Mouse (Mus musculus): ENCODE data around the gene Galm.
A peak's percentile ranks its signal among the peaks of the same experiment; 100 is the strongest.

Gene Galm

DNA sequence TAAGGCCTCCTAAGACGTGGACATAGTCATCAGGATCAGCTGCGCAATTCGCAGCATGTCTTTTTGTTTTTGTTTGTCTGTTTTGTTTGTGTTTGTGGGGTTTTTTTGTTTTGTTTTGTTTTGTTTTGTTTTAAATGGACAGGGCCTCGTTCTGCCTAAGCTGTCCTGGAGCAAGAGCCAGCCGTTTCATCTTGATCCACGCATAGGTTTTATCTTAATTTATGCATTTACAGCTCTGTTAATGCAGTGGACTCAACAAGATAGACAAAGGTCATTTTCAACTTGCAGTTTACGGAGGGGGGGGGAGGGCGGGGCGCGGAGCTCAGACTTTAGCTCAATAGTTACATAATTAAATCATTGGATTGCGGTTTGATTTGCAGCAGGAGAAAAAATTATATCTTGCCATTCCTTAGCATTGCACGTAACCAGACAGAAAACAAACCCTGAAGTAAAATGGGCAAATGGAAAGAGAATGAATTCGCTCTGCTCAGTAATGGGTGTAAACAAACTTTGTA is 1.3 kb downstream of the Galm start:
- DNase-seq (ENCODE audit: low spot score), result no peak

DNA sequence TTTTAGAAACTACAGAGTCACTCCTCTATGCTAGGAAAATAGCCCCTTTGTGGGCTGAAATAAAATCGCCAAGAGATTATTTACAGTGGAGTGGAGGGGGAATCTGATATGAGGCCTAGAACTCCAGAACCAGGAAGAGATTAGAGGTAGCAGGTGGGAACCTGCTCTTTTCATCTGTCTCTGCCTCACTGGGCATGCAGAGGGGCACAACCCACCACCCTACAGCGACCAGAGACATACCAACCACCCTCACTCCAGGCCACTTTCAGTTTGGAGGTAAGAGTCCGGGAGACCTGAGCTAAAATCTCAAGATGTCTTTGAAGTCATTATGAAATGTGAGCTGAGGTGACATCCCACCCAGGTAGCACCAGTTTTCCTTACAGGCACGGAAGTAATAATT is 2.1 kb downstream of the Galm start:
- no peak for DNase-seq (ENCODE audit: low spot score)

- no peak for DNase-seq (ENCODE audit: low spot score)
Measured at GRCm38 (mm10) chr17:80130718-80131430, 3.6 kb downstream of the Galm start.

DNA sequence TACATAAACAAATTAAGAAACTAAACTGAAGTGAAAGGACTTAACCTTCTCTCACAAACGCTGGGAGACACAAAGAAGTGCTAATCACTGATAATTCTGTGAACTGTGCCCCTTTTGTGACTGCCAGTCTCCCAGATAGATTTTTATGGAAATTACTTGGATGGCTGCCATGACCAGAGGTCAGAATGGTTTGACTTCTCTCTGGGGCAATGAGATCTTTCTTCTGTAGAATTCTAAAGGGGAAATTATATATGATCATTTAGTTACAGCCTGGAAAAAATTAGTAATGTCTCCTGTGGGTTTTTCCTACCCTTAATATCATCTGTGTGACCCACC is 4.1 kb downstream of the Galm start:
- DNase-seq (ENCODE audit: low spot score), result no peak

- DNase-seq (ENCODE audit: low spot score), result no peak
Measured at GRCm38 (mm10) chr17:80131838-80132237, 4.6 kb downstream of the Galm start.

DNA sequence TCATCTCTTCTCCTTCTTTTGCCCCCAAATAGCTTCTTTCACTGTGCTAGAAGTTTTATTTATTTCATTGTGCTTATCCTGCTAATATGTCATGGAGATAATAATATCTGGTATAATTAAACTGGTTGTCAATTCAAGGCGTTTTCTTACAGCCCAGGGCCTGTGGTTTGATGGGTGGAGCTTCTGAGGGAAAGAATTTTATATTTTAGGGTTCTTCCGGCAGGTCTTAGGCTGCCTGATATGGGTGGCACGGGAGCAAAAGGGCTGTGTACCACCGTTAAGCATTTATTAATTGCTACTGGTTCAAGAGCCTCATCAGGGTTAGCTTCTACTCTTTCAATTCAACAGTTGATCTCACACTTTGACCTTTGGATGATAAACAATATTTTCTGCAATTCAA is 5.2 kb downstream of the Galm start:
- DNase-seq (ENCODE audit: low spot score), result no peak

DNA sequence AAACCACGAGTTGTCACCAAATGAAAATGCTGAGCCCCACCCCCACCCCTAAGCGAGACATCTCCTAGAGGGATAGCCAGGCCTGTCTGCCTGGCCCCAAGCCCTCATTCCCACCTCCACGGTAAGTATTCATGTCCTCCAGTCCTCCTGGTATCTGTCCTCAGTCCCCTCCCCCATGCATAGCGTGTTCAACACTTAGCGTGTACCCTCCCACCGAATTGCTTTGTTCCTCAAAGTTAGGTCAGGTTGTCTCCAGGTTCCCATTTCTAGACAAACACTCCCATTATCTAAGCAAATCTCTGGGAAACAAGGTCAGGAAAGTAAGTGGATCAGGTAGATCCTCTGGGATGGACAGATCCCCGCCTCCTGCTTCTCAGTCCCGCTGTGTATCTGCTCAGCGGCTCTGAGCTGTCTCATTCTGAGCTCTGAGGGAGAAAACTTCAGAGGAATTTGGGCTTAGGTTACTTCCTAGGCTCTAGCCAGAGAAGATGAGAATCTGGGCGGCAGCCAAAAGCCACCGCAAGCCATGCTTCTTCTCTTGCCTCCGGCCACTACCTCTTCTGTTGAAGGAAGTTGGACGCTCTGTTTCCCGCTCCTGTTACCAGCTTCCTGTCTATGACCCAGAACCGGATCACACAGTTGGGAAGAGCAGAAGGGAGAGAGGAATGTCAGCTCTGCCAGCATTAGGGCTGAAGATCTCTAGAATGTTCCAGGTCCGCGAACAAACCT is 11.3 kb downstream of the Galm start:
- DNase-seq (ENCODE audit: low spot score), result no peak

GRCm38 (mm10) chr17:80139753-80140444 is 12.6 kb downstream of the Galm start:
- no peak for DNase-seq (ENCODE audit: low spot score)

- no peak for DNase-seq (ENCODE audit: low spot score)
Measured at GRCm38 (mm10) chr17:80143478-80144232, 16.4 kb downstream of the Galm start.

GRCm38 (mm10) chr17:80145210-80145609 is 17.9 kb downstream of the Galm start:
- no peak for DNase-seq (ENCODE audit: low spot score)

DNA sequence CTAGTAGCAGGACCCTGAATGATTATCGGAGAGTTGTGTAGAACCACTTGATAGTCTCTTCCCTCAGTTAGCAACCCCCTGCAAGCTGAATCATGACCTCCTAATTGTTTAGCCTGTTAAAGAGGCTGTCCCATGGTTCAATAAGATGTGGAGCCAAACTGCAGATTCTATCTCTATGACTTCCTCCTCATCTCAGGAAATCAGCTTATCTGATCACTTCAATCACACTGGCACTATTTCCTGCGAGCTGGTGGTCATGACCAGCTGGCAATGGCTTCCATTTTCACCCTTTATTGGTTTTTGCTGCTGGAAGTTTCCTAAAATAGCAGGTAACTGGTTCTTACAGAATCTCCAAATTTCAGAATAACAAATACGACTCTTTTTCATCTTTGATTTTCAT is 18.5 kb downstream of the Galm start:
- no peak for DNase-seq (ENCODE audit: low spot score)

DNA sequence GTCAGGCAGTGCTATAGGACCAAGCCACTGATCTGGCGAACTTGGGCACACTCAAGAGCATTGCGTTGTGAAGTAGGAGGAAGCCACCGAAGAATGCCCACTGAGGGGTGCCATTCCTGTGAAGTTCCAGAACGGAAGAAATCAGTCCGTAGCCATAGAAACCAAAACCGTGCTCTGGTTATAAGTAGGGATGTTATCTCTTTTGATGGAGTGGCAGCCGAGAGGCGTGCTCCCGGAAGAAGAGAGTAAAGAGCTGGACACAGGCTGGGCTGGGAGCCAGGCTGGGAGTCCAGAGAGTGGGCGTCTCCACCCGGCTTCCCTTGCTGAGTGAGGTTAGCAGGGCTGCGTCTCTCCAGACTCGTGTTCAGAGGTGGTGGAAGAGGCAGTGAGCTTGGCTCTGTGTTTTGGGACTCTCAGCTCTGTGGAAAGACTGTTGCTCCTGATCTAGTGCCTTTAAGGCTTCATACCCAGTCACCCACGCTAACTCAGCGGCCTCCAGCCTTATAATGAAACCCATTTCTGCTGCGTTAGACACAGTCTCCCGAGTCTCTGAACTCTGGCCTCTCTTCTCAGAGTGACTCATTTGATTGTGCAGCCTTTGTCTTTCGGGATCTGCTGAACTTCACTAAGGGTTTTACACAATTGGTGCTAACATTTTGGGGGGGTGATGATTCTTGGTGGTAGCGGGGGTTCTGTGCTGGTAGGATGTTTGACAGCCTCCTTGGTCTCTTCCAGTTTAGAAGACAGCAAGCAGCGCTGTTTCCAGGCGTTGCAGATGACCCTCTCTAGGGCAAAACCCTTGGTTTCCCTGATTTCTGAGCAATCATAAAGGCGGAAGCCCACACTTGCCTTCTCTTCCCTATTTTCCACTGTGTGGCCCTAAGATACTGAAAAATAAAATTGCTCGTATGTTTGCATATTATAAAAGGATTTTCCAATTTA is 21.1 kb downstream of the Galm start:
- DNase-seq (ENCODE audit: low spot score), result no peak

DNA sequence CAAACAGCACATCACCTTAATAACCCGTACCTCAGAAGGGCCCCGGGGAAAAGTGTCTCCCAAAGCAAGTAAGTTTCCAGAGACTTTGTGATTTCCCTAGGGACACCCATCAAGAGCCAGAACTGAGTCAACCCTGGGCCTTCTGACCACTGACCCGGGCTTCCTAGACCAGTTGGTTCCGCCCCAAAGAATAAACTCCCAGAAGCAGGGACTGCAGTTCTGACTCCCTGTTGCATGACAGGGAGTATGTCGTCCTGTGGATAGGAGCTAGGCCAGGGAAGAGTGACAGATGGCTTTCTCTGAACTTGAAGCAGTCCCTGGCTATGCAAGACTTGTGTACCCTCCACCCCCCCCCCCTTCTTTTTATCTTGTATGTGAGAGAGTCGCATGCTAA is 21.7 kb downstream of the Galm start:
- no peak for DNase-seq (ENCODE audit: low spot score)

GRCm38 (mm10) chr17:80151353-80151752 is 24.1 kb downstream of the Galm start:
- no peak for DNase-seq (ENCODE audit: low spot score)

- no peak for DNase-seq (ENCODE audit: low spot score)
Measured at GRCm38 (mm10) chr17:80152767-80153630, 25.7 kb downstream of the Galm start.

DNA sequence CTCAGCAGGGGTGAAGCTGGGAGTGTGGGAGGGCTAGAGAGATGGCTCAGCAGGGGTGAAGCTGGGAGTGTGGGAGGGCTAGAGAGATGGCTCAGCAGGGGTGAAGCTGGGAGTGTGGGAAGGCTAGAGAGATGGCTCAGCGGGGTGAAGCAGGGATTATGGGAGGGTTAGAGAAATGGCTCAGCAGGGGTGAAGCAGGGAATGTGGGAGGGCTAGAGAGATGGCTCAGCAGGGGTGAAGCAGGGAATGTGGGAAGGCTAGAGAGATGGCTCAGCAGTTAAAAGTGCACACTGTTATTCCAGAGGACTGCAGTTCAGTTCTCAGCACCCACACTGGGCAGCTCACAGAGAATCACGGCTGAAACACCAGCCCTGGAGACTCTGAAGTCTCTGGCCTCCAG is 26.4 kb downstream of the Galm start:
- DNase-seq (ENCODE audit: low spot score), result no peak

GRCm38 (mm10) chr17:80156905-80157304 is 29.6 kb downstream of the Galm start:
- DNase-seq (ENCODE audit: low spot score), result no peak

GRCm38 (mm10) chr17:80157489-80157888 is 30.2 kb downstream of the Galm start:
- DNase-seq (ENCODE audit: low spot score), result no peak

- peak; percentile 32 for DNase-seq (ENCODE audit: low spot score)
Measured at GRCm38 (mm10) chr17:80160454-80160853, 33.2 kb downstream of the Galm start.

- no peak for DNase-seq (ENCODE audit: low spot score)
Measured at GRCm38 (mm10) chr17:80163991-80164390, 36.7 kb downstream of the Galm start.
